Mouse (Mus musculus) bone marrow, adult 2 months (tissue): ENCODE measurements around the gene 4931429L15Rik.

ENCODE experiments used
- CTCF ChIP-seq: fragments of 200-500 bp; IDR thresholded peaks from 2 replicates; pipeline ENCODE4 v1.5.1; 2011; ENCODE audit warnings: low read length, control low read depth; ENCODE audit not compliant: control insufficient read depth, insufficient read depth
- POLR2A ChIP-seq: fragments of 200-500 bp; IDR thresholded peaks from 2 replicates; pipeline ENCODE4 v1.6.1; 2011; ENCODE audit warnings: low read depth, mild to moderate bottlenecking, control low read depth, low read length, borderline replicate concordance; ENCODE audit not compliant: control insufficient read depth

DNA sequence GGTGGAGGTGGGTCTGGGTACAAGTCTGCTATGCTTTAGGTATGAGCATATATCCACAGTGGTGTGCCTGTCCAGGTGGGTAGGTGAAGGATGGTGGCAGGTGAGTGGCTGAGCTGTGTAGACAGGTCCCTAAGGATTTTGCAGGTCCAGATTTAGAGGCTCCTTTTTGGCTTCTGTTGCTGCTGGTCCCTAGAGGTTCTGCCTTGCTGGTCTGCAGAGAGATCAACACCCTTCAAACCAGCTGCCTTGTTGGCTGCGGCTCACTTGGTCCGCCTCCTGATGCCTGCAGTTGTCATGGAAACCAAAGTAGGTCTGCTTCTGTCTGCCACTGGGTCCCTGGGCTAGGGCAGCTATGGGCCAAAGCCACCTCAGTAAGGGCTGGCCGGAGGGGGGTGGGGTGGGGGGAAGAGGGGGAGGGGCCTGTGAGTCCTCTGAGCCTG, 18.1 kb upstream of the 4931429L15Rik start:
- TF ChIP-seq POLR2A (no peak), CTCF (no peak)
